Mouse (Mus musculus): ENCODE data around the gene Arid4a. TPM values are rescaled to one million over a fixed set of nuclear protein-coding genes. Genes with fewer than 3 reads are reported as not detected.
"Not testable (repeated sequence)": the region's sequence is repeated elsewhere in the genome, so short reads cannot be mapped to it uniquely, and the experiment has no call there.

Arid4a gene
- polyA plus RNA-seq, 1 experiment, result 10.2 TPM

DNA sequence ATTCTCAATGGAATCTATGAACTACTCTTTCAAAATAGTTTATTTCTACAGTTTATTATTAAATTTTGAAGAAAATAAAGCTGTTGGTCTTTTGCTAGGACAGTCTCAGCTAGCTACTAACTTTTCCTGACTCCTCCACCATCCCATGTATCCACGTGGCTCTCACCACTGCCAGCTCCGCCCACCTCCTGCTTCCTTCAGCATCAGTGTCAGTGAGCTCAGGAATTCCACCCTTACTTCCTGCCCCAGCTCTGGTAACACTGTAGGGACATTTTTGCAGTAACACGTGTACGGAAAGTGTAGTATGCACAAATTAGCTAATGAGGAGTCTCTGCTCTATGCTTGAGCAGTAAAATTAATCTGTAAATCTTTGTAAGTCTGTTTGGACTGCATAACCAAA is 6.0 kb upstream of the Arid4a start:
- H3K36me3 ChIP-seq (replicated peaks; ENCODE audit: low read length), result peaks cover 84% of the 10 kb centered on the region
- peak overlapping the region; percentile 59 for H3K4me3 ChIP-seq (replicated peaks)
- H3K4me1 ChIP-seq, result peaks cover 52% of the 10 kb centered on the region
- H3K9me3 ChIP-seq, result no peaks in the 10 kb centered on the region
- no peaks in the 10 kb centered on the region for H3K27me3 ChIP-seq (replicated peaks)
- TF ChIP-seq FLI1 (IDR thresholded peaks at IDR 0.05; ENCODE audit: low read length) (no peak), GATA1 (IDR thresholded peaks at IDR 0.05; ENCODE audit: borderline replicate concordance, low read length) (no peak)

DNA sequence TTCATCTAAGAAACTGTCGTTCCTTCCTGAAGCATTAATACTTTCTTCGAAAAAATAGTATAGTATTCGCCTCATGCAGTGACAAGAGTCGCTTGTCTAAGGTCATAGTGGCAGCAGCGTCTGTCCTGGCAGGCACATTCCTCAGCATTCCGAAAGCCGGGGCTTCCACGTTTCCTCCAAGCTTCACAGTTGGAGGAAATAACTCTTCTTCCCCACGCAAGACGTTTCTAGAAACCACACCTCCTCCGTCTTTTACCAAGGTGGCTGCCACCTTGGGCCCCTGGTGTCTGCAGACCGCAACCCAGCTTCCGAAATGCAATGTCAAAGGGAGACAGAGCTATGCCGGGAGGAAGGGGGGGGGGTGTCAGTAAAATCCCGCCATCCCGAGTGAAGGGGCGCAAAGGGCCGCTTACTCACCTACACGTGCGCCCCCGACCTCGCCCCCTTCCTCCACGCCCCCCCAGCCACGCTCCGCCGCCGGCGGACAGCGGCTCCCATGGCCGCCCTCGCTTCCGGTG is 886 bp upstream of the Arid4a start:
- Histone ChIP-seq H3K4me1 (peaks cover 39% of the 10 kb centered on the region), H3K27me3 (replicated peaks) (no peaks in the 10 kb centered on the region), H3K9me3 (no peaks in the 10 kb centered on the region), H3K4me3 (replicated peaks) (peak overlapping the region; percentile 98), H3K36me3 (replicated peaks; ENCODE audit: low read length) (peaks cover 49% of the 10 kb centered on the region)
- TF ChIP-seq GATA1 (IDR thresholded peaks at IDR 0.05; ENCODE audit: borderline replicate concordance, low read length), result no peak
- TF ChIP-seq FLI1 (IDR thresholded peaks at IDR 0.05; ENCODE audit: low read length), result no peak

DNA sequence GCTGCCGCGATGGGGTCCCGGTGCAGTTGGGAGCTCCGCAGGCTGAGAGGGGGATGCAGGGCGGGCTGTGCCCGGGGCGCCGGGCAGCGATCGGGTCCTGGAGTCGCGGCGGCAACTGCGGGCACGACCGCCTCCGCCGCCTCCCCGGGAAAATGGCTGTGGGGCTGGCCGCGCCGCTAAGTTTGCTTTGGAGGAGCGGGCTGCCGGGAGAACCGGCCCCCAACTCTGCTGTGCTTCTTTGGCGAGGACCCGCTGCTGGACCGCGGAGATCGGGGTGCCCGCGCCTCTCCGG is 367 bp downstream of the Arid4a start:
- peaks cover 49% of the 10 kb centered on the region for H3K36me3 ChIP-seq (replicated peaks; ENCODE audit: low read length)
- H3K4me1 ChIP-seq, result peaks cover 37% of the 10 kb centered on the region
- no peaks in the 10 kb centered on the region for H3K27me3 ChIP-seq (replicated peaks)
- no peak for TF ChIP-seq FLI1 (IDR thresholded peaks at IDR 0.05; ENCODE audit: low read length)
- TF ChIP-seq GATA1 (IDR thresholded peaks at IDR 0.05; ENCODE audit: borderline replicate concordance, low read length), result no peak
- no peaks in the 10 kb centered on the region for H3K9me3 ChIP-seq
- H3K4me3 ChIP-seq (replicated peaks), result peak overlapping the region; percentile 98

DNA sequence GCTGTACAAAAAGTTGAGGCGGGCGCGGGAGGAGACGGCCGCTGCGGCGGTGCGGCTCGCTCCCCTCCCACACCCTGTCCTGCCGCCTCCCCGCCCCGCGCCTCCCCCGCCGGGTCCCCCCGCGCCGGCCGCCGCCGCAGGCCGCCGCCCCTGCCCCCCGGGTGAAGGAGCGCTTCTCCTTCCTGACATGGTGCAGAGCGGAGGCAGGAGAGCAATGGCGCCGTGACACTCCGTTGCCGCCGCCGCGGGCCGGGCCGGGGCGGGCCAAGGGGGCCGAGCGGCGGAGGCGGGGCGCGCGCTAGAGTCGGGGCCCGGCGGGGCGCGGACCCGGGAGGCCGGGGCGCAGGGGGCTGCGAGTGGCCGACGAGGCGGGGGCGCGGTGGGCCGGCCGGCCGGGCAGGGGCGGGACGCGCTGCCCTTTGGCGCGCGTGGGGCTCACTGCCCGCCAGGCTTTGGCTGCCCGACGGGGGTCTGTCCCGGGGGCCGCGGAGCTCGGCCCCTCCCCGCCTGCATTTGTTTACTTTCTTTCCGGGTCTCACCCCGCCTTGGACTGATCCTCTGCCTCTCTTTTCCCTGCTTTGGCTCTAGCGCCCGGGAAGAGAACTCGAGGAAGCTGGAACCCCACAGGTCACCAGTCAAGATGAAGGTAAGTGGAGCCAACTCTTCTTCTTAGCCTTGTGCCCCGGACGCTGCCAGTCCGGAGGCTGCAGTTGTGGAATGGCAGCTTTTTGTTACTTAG is 882 bp downstream of the Arid4a start:
- H3K4me3 ChIP-seq (replicated peaks), result peak overlapping the region; percentile 98
- H3K4me1 ChIP-seq, result peaks cover 36% of the 10 kb centered on the region
- TF ChIP-seq FLI1 (IDR thresholded peaks at IDR 0.05; ENCODE audit: low read length) (no peak), GATA1 (IDR thresholded peaks at IDR 0.05; ENCODE audit: borderline replicate concordance, low read length) (no peak)
- no peaks in the 10 kb centered on the region for H3K9me3 ChIP-seq
- no peaks in the 10 kb centered on the region for H3K27me3 ChIP-seq (replicated peaks)
- H3K36me3 ChIP-seq (replicated peaks; ENCODE audit: low read length), result peaks cover 51% of the 10 kb centered on the region

DNA sequence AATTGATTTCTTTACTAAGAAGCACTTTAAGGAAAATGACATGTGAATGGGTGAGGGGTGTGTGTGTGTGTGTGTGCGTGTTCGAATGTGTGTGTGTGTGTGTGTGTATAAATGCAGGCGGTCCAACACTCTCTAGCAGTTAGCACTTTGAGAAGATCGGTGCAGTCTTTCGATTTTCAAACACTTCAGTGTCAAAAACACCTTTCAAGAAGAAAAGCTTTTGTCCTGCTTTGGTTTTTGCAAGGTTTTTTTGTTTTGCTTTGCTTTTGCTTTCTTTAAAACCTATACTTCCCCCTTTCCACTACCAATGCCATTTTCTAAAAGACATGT is 1.4 kb downstream of the Arid4a start:
- Histone ChIP-seq H3K9me3 (no peaks in the 10 kb centered on the region), H3K27me3 (replicated peaks) (no peaks in the 10 kb centered on the region), H3K4me3 (replicated peaks) (peak overlapping the region; percentile 98), H3K4me1 (peaks cover 31% of the 10 kb centered on the region), H3K36me3 (replicated peaks; ENCODE audit: low read length) (peaks cover 51% of the 10 kb centered on the region)
- TF ChIP-seq GATA1 (IDR thresholded peaks at IDR 0.05; ENCODE audit: borderline replicate concordance, low read length) (no peak), FLI1 (IDR thresholded peaks at IDR 0.05; ENCODE audit: low read length) (no peak)

DNA sequence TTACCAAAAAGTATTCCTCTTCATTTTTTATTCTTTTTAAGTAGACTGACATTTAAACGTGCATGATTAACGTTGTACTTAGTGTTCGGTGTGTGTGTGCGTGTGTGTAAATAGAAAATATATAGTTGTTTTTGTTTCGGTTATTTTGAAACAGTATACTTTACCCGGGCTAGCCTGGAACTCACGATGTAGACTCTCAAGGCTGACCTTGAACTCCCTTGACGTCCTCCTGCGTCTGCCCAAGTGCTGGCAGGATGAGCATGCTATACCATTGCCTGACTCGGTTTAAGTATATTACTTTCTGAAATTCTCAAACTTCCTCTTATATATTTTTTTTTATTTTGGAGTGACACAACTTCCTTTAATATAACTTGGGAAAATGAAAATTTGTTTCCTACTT is 2.0 kb downstream of the Arid4a start:
- H3K4me1 ChIP-seq, result peaks cover 26% of the 10 kb centered on the region
- H3K27me3 ChIP-seq (replicated peaks), result no peaks in the 10 kb centered on the region
- no peaks in the 10 kb centered on the region for H3K9me3 ChIP-seq
- no peak for TF ChIP-seq GATA1 (IDR thresholded peaks at IDR 0.05; ENCODE audit: borderline replicate concordance, low read length)
- TF ChIP-seq FLI1 (IDR thresholded peaks at IDR 0.05; ENCODE audit: low read length), result no peak
- peaks cover 53% of the 10 kb centered on the region for H3K36me3 ChIP-seq (replicated peaks; ENCODE audit: low read length)
- peak overlapping the region; percentile 98 for H3K4me3 ChIP-seq (replicated peaks)

DNA sequence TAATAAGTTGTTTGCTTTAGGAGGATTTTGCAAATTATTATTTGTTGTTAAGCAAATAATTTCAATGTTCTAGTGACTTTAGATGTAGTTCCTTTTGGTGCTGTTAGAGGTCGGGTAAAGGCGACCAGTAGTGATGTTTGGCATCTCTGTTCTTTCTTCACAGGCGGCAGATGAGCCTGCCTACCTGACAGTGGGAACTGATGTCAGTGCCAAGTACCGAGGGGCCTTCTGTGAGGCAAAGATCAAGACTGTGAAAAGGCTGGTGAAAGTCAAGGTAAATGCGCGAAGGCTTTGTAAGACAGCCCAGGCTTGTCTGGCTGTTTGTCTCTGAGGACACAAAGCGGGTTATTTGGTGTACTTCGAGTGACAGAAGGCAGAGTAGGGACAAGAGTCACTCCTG is 3.4 kb downstream of the Arid4a start:
- TF ChIP-seq GATA1 (IDR thresholded peaks at IDR 0.05; ENCODE audit: borderline replicate concordance, low read length), result no peak
- TF ChIP-seq FLI1 (IDR thresholded peaks at IDR 0.05; ENCODE audit: low read length), result no peak
- Histone ChIP-seq H3K4me3 (replicated peaks) (no peak overlapping the region), H3K4me1 (peaks cover 15% of the 10 kb centered on the region), H3K27me3 (replicated peaks) (no peaks in the 10 kb centered on the region), H3K9me3 (no peaks in the 10 kb centered on the region), H3K36me3 (replicated peaks; ENCODE audit: low read length) (peaks cover 56% of the 10 kb centered on the region)

DNA sequence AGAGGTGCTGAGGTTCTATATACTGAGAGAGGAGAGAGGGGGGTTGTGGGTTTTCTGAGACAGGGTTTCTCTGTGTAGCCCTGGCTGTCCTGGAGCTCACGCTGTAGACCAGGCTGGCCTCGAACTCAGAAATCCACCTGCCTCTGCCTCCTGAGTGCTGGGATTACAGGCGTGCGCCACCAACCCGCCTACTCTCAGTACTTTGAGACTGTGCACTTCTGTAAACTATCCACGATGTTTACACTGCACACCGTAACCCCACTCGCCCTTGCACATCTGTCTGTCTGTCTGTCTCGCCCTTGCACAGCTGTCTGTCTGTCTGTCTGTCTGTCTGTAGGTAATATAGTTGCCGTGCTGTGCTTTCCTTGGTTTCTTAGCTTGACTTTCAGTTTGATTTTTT is 8.6 kb downstream of the Arid4a start:
- no peak overlapping the region for H3K4me3 ChIP-seq (replicated peaks)
- no peaks in the 10 kb centered on the region for H3K27me3 ChIP-seq (replicated peaks)
- peaks cover 95% of the 10 kb centered on the region for H3K36me3 ChIP-seq (replicated peaks; ENCODE audit: low read length)
- TF ChIP-seq GATA1 (IDR thresholded peaks at IDR 0.05; ENCODE audit: borderline replicate concordance, low read length) (no peak), FLI1 (IDR thresholded peaks at IDR 0.05; ENCODE audit: low read length) (no peak)
- H3K4me1 ChIP-seq, result peaks cover 5% of the 10 kb centered on the region
- no peaks in the 10 kb centered on the region for H3K9me3 ChIP-seq

DNA sequence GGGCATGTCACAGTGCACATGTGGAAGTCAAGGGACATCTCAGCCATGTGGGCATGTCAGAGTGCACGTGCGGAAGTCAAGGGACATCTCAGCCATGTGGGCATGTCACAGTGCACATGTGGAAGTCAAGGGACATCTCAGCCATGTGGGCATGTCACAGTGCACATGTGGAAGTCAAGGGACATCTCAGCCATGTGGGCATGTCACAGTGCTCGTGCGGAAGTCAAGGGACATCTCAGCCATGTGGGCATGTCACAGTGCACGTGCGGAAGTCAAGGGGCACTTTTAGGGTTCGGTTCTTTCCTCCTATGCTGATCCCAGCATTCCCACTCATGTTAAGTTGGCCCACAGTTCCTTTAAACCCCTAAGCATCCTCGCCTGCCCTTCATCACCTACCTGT is 12.5 kb downstream of the Arid4a start:
- H3K36me3 ChIP-seq (replicated peaks; ENCODE audit: low read length), result peaks cover 92% of the 10 kb centered on the region
- not testable (repeated sequence) for H3K9me3 ChIP-seq; H3K27me3 ChIP-seq (replicated peaks); H3K4me3 ChIP-seq (replicated peaks); H3K4me1 ChIP-seq

DNA sequence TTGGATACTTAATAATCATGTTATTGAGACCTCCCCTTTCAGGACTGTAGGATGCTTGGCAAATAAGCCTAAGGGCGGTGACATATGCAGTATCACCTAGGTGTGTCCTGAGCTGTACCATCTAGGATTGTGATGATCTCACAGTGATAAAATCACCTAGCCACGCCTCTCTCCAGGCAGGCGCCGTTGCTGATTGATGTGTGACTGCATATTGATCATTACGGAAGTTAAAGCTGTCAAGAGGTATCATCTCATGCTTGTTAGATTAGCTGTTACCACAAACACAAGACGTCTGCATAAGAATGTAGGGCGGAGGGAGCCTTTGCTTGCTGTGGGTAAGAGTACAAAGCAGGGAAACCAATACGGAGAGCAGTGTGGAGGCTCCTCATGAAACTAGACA is 14.5 kb downstream of the Arid4a start:
- no peaks in the 10 kb centered on the region for H3K27me3 ChIP-seq (replicated peaks)
- TF ChIP-seq FLI1 (IDR thresholded peaks at IDR 0.05; ENCODE audit: low read length) (no peak), GATA1 (IDR thresholded peaks at IDR 0.05; ENCODE audit: borderline replicate concordance, low read length) (no peak)
- peaks cover 5% of the 10 kb centered on the region; the same call in 1 of the 2 replicates for H3K4me1 ChIP-seq
- H3K4me3 ChIP-seq (replicated peaks), result no peak overlapping the region
- H3K9me3 ChIP-seq, result no peaks in the 10 kb centered on the region
- peaks cover 91% of the 10 kb centered on the region for H3K36me3 ChIP-seq (replicated peaks; ENCODE audit: low read length)

DNA sequence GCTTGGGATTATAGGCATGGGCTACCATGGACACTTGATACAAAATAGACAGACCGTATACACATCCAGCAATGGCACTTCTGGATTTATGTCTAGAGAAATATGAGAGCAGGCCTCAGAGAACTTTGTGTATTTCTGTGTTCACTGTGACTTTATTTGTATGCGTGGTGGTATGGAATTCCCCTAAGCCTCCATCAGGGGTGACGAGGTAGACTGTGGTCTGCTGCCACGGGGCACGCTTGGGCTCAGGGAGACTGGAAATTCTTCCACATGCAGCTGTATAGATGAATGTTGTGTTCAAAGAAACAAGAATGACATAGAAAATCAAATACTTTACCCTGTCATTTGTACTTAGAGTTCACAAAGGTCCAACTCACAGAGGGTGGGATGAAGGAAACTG is 14.9 kb downstream of the Arid4a start:
- H3K36me3 ChIP-seq (replicated peaks; ENCODE audit: low read length), result peaks cover 91% of the 10 kb centered on the region
- H3K4me1 ChIP-seq, result peaks cover 5% of the 10 kb centered on the region; the same call in 1 of the 2 replicates
- no peaks in the 10 kb centered on the region for H3K9me3 ChIP-seq
- H3K27me3 ChIP-seq (replicated peaks), result no peaks in the 10 kb centered on the region
- TF ChIP-seq FLI1 (IDR thresholded peaks at IDR 0.05; ENCODE audit: low read length), result no peak
- TF ChIP-seq GATA1 (IDR thresholded peaks at IDR 0.05; ENCODE audit: borderline replicate concordance, low read length), result no peak
- H3K4me3 ChIP-seq (replicated peaks), result no peak overlapping the region

Measured in megakaryocyte, embryonic 14.5 days (primary cell).